Mouse (Mus musculus) lung, postnatal 0 days (tissue): ENCODE data around the gene Neurl4.

Experiments
- CTCF ChIP-seq: IDR thresholded peaks from 2 replicates; pipeline ENCODE4 v1.5.1; 2016; ENCODE audit warnings: antibody characterized with exemption, mild to moderate bottlenecking
- EP300 ChIP-seq: IDR thresholded peaks from 2 replicates; pipeline ENCODE4 v1.6.1; 2016; ENCODE audit warnings: antibody characterized with exemption, mild to moderate bottlenecking, control low read depth

GRCm38 (mm10) chr11:69945216-69945615 lies 44.3 kb downstream of the Neurl4 start:
- no peak for TF ChIP-seq CTCF
- TF ChIP-seq EP300 = no peak
